Mouse (Mus musculus) gastrocnemius, postnatal 10 days (tissue): ENCODE results near the gene Ech1. TPM values are rescaled to one million over a fixed set of nuclear protein-coding genes. Genes with fewer than 3 reads are reported as not detected.

Experiments used
- DNase-seq: peaks from one replicate; pipeline ENCODE4 v3.0.0; 2021; ENCODE audit warnings: mixed read lengths
- total RNA-seq, 2 experiments: library from RNA; stranded (reverse); gene quantifications; 2 replicates each; pipeline ENCODE4 v1.2.3; 2021

Gene Ech1
- total RNA-seq, 2 experiments from 2014 or later = 182 to 227 TPM

- DNase-seq = no peak
Observed at GRCm38 (mm10) chr7:28860898-28861297, 35.9 kb downstream of the Ech1 start.

GRCm38 (mm10) chr7:28862817-28863499 lies 37.9 kb downstream of the Ech1 start:
- no peak for DNase-seq

- DNase-seq = no peak
Observed at GRCm38 (mm10) chr7:28863540-28863939, 38.5 kb downstream of the Ech1 start, which contains the start of gene Lgals7. Gene Lgals7, plus strand, starts transcription at chr7:28863853.

- no peak for DNase-seq
Observed at GRCm38 (mm10) chr7:28864288-28864750, 39.3 kb downstream of the Ech1 start.

GRCm38 (mm10) chr7:28865481-28866300 lies 40.7 kb downstream of the Ech1 start:
- peak; percentile 74 for DNase-seq

GRCm38 (mm10) chr7:28866769-28867507 lies 41.9 kb downstream of the Ech1 start:
- no peak for DNase-seq

- peak; percentile 82 for DNase-seq
Observed at GRCm38 (mm10) chr7:28867508-28868340, 42.7 kb downstream of the Ech1 start.

- DNase-seq = no peak
Observed at GRCm38 (mm10) chr7:28870901-28871664, 46.1 kb downstream of the Ech1 start.

- DNase-seq = no peak
Observed at GRCm38 (mm10) chr7:28874565-28874964, 49.5 kb downstream of the Ech1 start.

- no peak for DNase-seq
Observed at GRCm38 (mm10) chr7:28876099-28876498, 51.1 kb downstream of the Ech1 start.

- no peak for DNase-seq
Observed at GRCm38 (mm10) chr7:28877155-28877554, 52.1 kb downstream of the Ech1 start.

GRCm38 (mm10) chr7:28877856-28878255 lies 52.8 kb downstream of the Ech1 start:
- no peak for DNase-seq

- no peak for DNase-seq
Observed at GRCm38 (mm10) chr7:28879606-28880005, 54.6 kb downstream of the Ech1 start.

- DNase-seq = no peak
Observed at GRCm38 (mm10) chr7:28880554-28880953, 55.5 kb downstream of the Ech1 start.

- no peak for DNase-seq
Observed at GRCm38 (mm10) chr7:28881199-28881598, 56.2 kb downstream of the Ech1 start, which contains the start of gene Capn12. Gene Capn12, plus strand, starts transcription at chr7:28881422.

Other genes starting within 250 kb of the Ech1 start
- 10 to 100 TPM; 24.7 to 27.5 TPM for gene Samd4b, start 227.1 kb upstream of the Ech1 start, total RNA-seq
- 1 to 10 TPM; 5.5 to 7.0 TPM for gene Pak4, start 227.0 kb upstream of the Ech1 start, total RNA-seq
- gene Acp7, start 193.9 kb upstream of the Ech1 start, total RNA-seq = not detected
- 1 to 10 TPM; 1.1 to 1.7 TPM for gene Fbxo27, start 132.4 kb upstream of the Ech1 start, total RNA-seq
- gene Fbxo17, start 108.4 kb upstream of the Ech1 start, total RNA-seq = 10 to 100 TPM; 12.2 to 13.5 TPM
- 10 to 100 TPM; 40.2 to 46.5 TPM for gene Mrps12, start 83.4 kb upstream of the Ech1 start, total RNA-seq
- 10 to 100 TPM; 16.2 to 18.6 TPM for gene Sars2, start 83.2 kb upstream of the Ech1 start, total RNA-seq
- not detected for gene Ccer2, start 69.0 kb upstream of the Ech1 start, total RNA-seq
- 10 to 100 TPM; 78.5 to 80.4 TPM for gene Sirt2, start 58.5 kb upstream of the Ech1 start, total RNA-seq
- 10 to 100 TPM; 17.4 to 18.2 TPM for gene Nfkbib, start 57.7 kb upstream of the Ech1 start, total RNA-seq
- 1 to 10 TPM in 1 of 2 experiments, under 1 TPM in 1; 0.63 to 1.7 TPM for gene Rinl, start 36.2 kb upstream of the Ech1 start, total RNA-seq
- 100 to 1,000 TPM; 244 to 291 TPM for gene Hnrnpl, start 16.7 kb upstream of the Ech1 start, total RNA-seq
- 1 to 10 TPM; 3.7 to 7.4 TPM for gene Lgals4, start 8.6 kb downstream of the Ech1 start, total RNA-seq
- under 1 TPM in 1 of 2 experiments, not detected in 1; 0.56 TPM for gene Lgals7, start 38.6 kb downstream of the Ech1 start, total RNA-seq
- gene Capn12, start 56.2 kb downstream of the Ech1 start, total RNA-seq = under 1 TPM; 0.23 to 0.27 TPM
- gene Actn4, start 137.1 kb downstream of the Ech1 start, total RNA-seq = 100 to 1,000 TPM in 1 of 2 experiments, 10 to 100 TPM in 1; 90.2 to 120 TPM
- 100 to 1,000 TPM; 169 to 174 TPM for gene Eif3k, start 156.6 kb downstream of the Ech1 start, total RNA-seq
- under 1 TPM; 0.66 to 0.93 TPM for gene Map4k1, start 156.8 kb downstream of the Ech1 start, total RNA-seq